Mouse (Mus musculus) gastrocnemius, postnatal 36 days (tissue): ENCODE measurements around the gene Olfr612. TPM values are rescaled to one million over a fixed set of nuclear protein-coding genes. Genes with fewer than 3 reads are reported as not detected.
"Not testable (repeated sequence)": the region's sequence is repeated elsewhere in the genome, so short reads cannot be mapped to it uniquely, and the experiment has no call there.

Experiments
- DNase-seq, 2 experiments: peaks; one replicate each; pipeline ENCODE4 v3.0.0; 2022
- intact Hi-C: fragments of 180-260 bp; cut with DNase I; formaldehyde crosslinking; loops from one replicate; pipeline ENCODE4 v1.15.1; 2025
- long read RNA-seq, 2 experiments: library from polyadenylated mRNA; stranded (forward); transcript quantifications; one replicate each; pipeline ENCODE4 v2.0.0; 2021
- microRNA-seq, 2 experiments: library from miRNA; unstranded; fragments of <30 nt; microRNA quantifications; one replicate each; pipeline ENCODE4 v1.2.0; 2021
- total RNA-seq, 2 experiments: library from RNA; stranded (reverse); gene quantifications; 2 replicates each; pipeline ENCODE4 v1.2.3; 2021

Gene Olfr612
- total RNA-seq: not detected
- long read RNA-seq, experiment 1: 0 reads
- long read RNA-seq, experiment 2: 0 reads

DNA sequence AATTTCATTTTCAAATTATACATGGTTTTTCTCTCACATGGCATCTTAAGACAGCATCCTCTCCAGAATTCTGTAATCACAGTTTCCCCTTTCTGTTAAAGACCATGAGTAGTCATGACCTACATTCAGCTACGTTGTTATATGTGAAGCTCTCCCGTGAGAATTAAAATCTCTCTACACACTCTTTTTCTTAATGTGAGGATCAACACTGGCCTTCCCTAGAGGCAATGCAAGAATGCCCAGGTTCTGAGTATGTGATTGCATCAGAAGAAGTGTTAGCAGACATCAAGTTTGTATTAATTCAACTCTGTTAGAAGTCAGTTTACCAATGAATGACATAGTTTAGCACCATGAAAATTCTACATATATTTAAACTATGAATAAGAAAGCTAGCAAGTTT, at the start of gene Olfr612:
Olfr612 (minus strand) TSS at position 101 of the 400 bp plus-strand sequence.
- DNase-seq, intact Hi-C loops: not testable (repeated sequence)

- no peak for DNase-seq
- intact Hi-C loops: no loop called here
Measured at GRCm38 (mm10) chr7:103589803-103590202, 47.3 kb upstream of the Olfr612 start, which contains the start of gene Olfr618. Olfr618 (plus strand) TSS chr7:103590103.

DNA sequence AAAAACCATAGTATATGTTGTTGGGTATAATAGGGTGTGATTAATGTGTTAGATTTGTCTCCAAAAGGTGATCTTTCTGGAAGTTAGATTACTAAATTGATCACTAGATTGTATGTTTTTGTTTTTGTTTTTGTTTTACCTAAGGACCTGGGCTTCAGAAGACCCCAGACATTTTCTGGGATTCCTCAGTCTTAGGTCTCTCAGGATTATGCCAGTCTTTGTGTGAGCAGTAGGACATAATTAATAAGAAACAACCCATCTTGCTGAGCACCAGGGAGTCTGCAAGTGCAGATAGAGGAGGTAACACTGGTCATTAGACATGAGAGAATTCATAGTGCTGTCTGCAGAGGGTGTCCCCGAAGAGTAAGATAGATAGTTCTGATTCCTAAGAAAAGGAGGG, 30.2 kb upstream of the Olfr612 start, which contains the start of gene Olfr617:
Olfr617 (plus strand) TSS at position 301 of the 400 bp plus-strand sequence.
- DNase-seq: no peak
- intact Hi-C loops: no loop called here

DNA sequence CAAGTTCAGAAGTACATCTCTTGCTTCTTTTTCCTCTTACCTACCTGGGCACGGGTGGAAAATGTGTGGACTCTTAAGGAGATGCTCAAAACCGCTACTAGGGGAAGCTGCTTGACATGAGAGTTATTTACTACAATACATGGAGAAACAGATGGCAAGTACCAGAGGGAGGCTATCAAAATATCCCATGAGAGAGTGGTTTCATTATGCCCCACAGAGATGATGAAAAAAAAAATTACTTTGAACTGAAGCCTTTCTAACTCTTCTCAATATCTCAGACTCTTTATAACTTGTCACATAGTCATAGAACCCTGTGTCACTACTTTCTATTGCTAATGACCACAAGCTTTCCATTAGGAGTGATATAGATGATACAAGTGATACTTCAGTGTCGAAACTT, 26.5 kb upstream of the Olfr612 start, which contains the start of gene Olfr616:
Olfr616 (minus strand) TSS at position 101 of the 400 bp plus-strand sequence.
- intact Hi-C loops: no loop called here

GRCm38 (mm10) chr7:103555779-103556178, 13.3 kb upstream of the Olfr612 start, which contains the start of gene Olfr615:
Olfr615 (plus strand) TSS chr7:103556079.
- DNase-seq: no peak
- intact Hi-C loops: no loop called here

More for the DNA sequence above, 26.5 kb upstream of the Olfr612 start, which contains the start of gene Olfr616:
- no peak for DNase-seq

DNA sequence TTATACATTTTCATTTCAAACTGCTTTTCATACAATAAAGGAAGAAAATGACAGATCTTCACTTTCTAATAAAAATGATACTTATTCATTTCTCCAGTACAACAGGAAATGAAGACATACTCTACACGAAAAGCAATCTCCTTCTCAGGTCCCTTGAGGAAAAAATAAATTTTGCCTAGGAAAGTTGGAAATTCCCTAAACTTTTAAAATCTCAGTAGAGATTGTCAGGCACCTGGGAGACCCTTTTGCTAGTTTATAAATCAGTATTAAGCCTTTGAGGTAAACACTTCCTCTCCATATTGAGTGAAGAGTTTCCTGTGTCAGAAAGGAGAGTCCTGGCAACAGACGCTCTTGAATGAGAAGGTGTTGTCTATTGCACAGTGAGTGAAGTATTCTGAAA, 5.3 kb upstream of the Olfr612 start, which contains the start of gene Olfr613:
Olfr613 (plus strand) TSS at position 301 of the 400 bp plus-strand sequence.
- no peak for DNase-seq
- intact Hi-C loops: no loop called here

DNA sequence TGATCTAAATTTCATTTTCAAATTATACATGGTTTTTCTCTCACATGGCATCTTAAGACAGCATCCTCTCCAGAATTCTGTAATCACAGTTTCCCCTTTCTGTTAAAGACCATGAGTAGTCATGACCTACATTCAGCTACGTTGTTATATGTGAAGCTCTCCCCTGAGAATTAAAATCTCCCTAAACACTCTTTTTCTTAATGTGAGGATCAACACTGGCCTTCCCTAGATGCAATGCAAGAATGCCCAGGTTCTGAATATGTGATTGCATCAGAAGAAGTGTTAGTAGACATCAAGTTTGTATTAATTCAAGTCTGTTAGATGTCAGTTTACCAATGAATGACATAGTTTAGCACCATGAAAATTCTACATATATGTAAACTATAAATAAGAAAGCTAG, 21.8 kb downstream of the Olfr612 start, which contains the start of gene Olfr611:
Olfr611 (minus strand) TSS at position 101 of the 400 bp plus-strand sequence.
- intact Hi-C loops, DNase-seq: not testable (repeated sequence)

GRCm38 (mm10) chr7:103512022-103512421, 30.5 kb downstream of the Olfr612 start, which contains the start of gene Olfr610:
Olfr610 (minus strand) TSS chr7:103512122.
- no peak for DNase-seq
- intact Hi-C loops: no loop called here

- no peak for DNase-seq
- intact Hi-C loops: no loop called here
Measured at GRCm38 (mm10) chr7:103497962-103498361, 44.6 kb downstream of the Olfr612 start, which contains the start of gene Olfr609. Olfr609 (minus strand) TSS chr7:103498062.

Small RNA genes within 50 kb of the gene (microRNA-seq; reads per million reads assigned to microRNA genes)
- 0 reads per million in 2 experiments for gene Gm26506

Other genes with a start within 250 kb of the Olfr612 start
- not detected for gene Olfr596, start 237.1 kb downstream of the Olfr612 start, total RNA-seq
- not detected for gene Olfr597, start 226.4 kb downstream of the Olfr612 start, total RNA-seq
- gene Olfr598, start 219.1 kb downstream of the Olfr612 start, total RNA-seq: not detected
- gene Olfr599, start 206.8 kb downstream of the Olfr612 start, total RNA-seq: not detected
- gene Olfr600, start 193.0 kb downstream of the Olfr612 start, total RNA-seq: not detected
- not detected for gene Olfr601, start 180.1 kb downstream of the Olfr612 start, total RNA-seq
- gene Olfr603, start 156.5 kb downstream of the Olfr612 start, total RNA-seq: not detected
- not detected for gene Usp17lc, start 127.6 kb downstream of the Olfr612 start, total RNA-seq
- not detected for gene Olfr605, start 97.3 kb downstream of the Olfr612 start, total RNA-seq
- gene Olfr606, start 93.7 kb downstream of the Olfr612 start, total RNA-seq: not detected
- gene Olfr607, start 78.6 kb downstream of the Olfr612 start, total RNA-seq: not detected
- gene Olfr608, start 72.8 kb downstream of the Olfr612 start, total RNA-seq: not detected
- gene Olfr609, start 44.7 kb downstream of the Olfr612 start, total RNA-seq: not detected
- gene Olfr610, start 30.6 kb downstream of the Olfr612 start, total RNA-seq: not detected
- not detected for gene Olfr611, start 21.9 kb downstream of the Olfr612 start, total RNA-seq
- not detected for gene Olfr613, start 5.4 kb upstream of the Olfr612 start, total RNA-seq
- not detected for gene Olfr615, start 13.4 kb upstream of the Olfr612 start, total RNA-seq
- gene Olfr616, start 26.4 kb upstream of the Olfr612 start, total RNA-seq: not detected
- gene Olfr617, start 30.3 kb upstream of the Olfr612 start, total RNA-seq: not detected
- not detected for gene Olfr618, start 47.4 kb upstream of the Olfr612 start, total RNA-seq
- gene Olfr619, start 57.9 kb upstream of the Olfr612 start, total RNA-seq: not detected
- gene Olfr620, start 69.8 kb upstream of the Olfr612 start, total RNA-seq: not detected
- not detected for gene Olfr622, start 100.0 kb upstream of the Olfr612 start, total RNA-seq
- not detected for gene Olfr623, start 121.0 kb upstream of the Olfr612 start, total RNA-seq
- gene Olfr624, start 128.5 kb upstream of the Olfr612 start, total RNA-seq: not detected
- gene Olfr625-ps1, start 140.0 kb upstream of the Olfr612 start, total RNA-seq: not detected
- gene Olfr243, start 172.0 kb upstream of the Olfr612 start, total RNA-seq: not detected
- not detected for gene Olfr628, start 187.7 kb upstream of the Olfr612 start, total RNA-seq
- gene Olfr629, start 202.2 kb upstream of the Olfr612 start, total RNA-seq: not detected
- not detected for gene Olfr630, start 214.6 kb upstream of the Olfr612 start, total RNA-seq
- not detected for gene Olfr69, start 228.9 kb upstream of the Olfr612 start, total RNA-seq
- gene Olfr68, start 237.0 kb upstream of the Olfr612 start, total RNA-seq: not detected
- not detected for gene Olfr67, start 249.1 kb upstream of the Olfr612 start, total RNA-seq